Mouse (Mus musculus): ENCODE data around the gene Fry. TPM values are rescaled to one million over a fixed set of nuclear protein-coding genes. Genes with fewer than 3 reads are reported as not detected.

Fry gene
- polyA plus RNA-seq, 1 experiment from 2014 or later, result 22.4 TPM

- WGBS, result 89% methylated on average over 16 of the region's 16 CpGs
- DNase-seq (ENCODE audit: low spot score), result no peak
Measured at GRCm38 (mm10) chr5:150156063-150156786, 37.8 kb downstream of the Fry start.

DNA sequence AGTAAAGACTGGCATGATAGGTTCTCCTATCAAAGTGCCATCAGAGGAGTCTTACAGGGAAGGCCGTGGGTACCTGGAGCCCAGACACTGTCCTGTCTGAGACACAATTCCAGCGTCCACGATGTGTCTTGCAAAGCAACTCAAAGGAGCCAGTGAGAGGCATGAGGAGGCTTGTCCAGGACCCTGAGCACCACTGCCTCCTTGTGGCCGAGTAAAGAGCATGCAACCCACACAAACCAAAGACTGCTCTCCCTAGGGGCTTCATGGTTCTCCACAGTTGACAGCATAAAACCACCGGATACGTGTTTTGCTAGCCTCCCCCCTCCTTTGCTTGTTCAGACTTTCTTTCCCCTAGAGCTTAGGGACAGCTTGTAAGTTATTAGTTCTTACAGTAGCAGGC is 39.2 kb downstream of the Fry start:
- no peak overlapping the region for H3K4me2 ChIP-seq (replicated peaks; ENCODE audit: low read depth, low read length)
- ATAC-seq (ENCODE audit: low FRiP score) (no peak), DNase-seq (ENCODE audit: low spot score) (peak; percentile 55)
- no peaks in the 10 kb centered on the region for H3K27me3 ChIP-seq (ENCODE audit: control insufficient read depth, insufficient read depth, low read length)
- H3K36me3 ChIP-seq (ENCODE audit: control insufficient read depth, insufficient read depth, low read length), result no peaks in the 10 kb centered on the region
- no peak overlapping the region for H3K9ac ChIP-seq (ENCODE audit: low read depth, low read length)
- 40% methylated on average over 6 of the region's 6 CpGs for WGBS
- no peak overlapping the region for H3K4me3 ChIP-seq (ENCODE audit: low read depth, low read length)
- no peaks in the 10 kb centered on the region for H3K4me1 ChIP-seq (replicated peaks; ENCODE audit: control insufficient read depth, insufficient read depth, low read length)
- H3K9me3 ChIP-seq (ENCODE audit: control insufficient read depth, low read length), result no peaks in the 10 kb centered on the region
- H3K27ac ChIP-seq (ENCODE audit: low read depth, low read length), result no peak overlapping the region

More at GRCm38 (mm10) chr5:150156063-150156786, 37.8 kb downstream of the Fry start:
- ATAC-seq (ENCODE audit: low FRiP score), result no peak
- Histone ChIP-seq H3K9me3 (ENCODE audit: control insufficient read depth, low read length) (no peaks in the 10 kb centered on the region), H3K27me3 (ENCODE audit: control insufficient read depth, insufficient read depth, low read length) (no peaks in the 10 kb centered on the region), H3K9ac (ENCODE audit: low read depth, low read length) (no peak overlapping the region), H3K27ac (ENCODE audit: low read depth, low read length) (no peak overlapping the region), H3K4me2 (replicated peaks; ENCODE audit: low read depth, low read length) (no peak overlapping the region), H3K4me3 (ENCODE audit: low read depth, low read length) (no peak overlapping the region), H3K4me1 (replicated peaks; ENCODE audit: control insufficient read depth, insufficient read depth, low read length) (no peaks in the 10 kb centered on the region), H3K36me3 (ENCODE audit: control insufficient read depth, insufficient read depth, low read length) (no peaks in the 10 kb centered on the region)

DNA sequence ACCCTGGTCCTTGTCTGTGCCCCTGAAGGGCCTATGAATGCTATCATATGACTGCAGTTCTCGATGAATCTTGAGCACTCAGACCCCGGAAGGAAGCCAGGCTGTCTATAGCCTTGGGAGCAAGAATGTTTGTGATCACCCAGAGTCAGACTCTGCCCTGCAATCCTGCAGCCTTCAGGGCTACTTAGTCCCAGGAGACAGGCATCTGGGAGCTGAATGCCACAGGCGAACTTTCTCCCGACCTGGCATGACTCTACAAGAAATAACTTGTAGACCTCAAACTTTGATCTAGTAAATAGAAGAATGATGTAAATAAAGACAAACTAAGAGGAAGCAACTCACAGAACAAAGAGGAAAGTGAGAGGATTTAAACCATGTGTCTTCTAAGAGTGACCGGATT is 40.7 kb downstream of the Fry start:
- Histone ChIP-seq H3K36me3 (ENCODE audit: control insufficient read depth, insufficient read depth, low read length) (no peaks in the 10 kb centered on the region), H3K27me3 (ENCODE audit: control insufficient read depth, insufficient read depth, low read length) (no peaks in the 10 kb centered on the region), H3K4me2 (replicated peaks; ENCODE audit: low read depth, low read length) (no peak overlapping the region), H3K4me3 (ENCODE audit: low read depth, low read length) (no peak overlapping the region), H3K27ac (ENCODE audit: low read depth, low read length) (no peak overlapping the region), H3K9me3 (ENCODE audit: control insufficient read depth, low read length) (no peaks in the 10 kb centered on the region), H3K9ac (ENCODE audit: low read depth, low read length) (no peak overlapping the region), H3K4me1 (replicated peaks; ENCODE audit: control insufficient read depth, insufficient read depth, low read length) (no peaks in the 10 kb centered on the region)
- no peak for ATAC-seq (ENCODE audit: low FRiP score)
- no peak for DNase-seq (ENCODE audit: low spot score)
- WGBS, result 67% methylated on average over 5 of the region's 5 CpGs

DNA sequence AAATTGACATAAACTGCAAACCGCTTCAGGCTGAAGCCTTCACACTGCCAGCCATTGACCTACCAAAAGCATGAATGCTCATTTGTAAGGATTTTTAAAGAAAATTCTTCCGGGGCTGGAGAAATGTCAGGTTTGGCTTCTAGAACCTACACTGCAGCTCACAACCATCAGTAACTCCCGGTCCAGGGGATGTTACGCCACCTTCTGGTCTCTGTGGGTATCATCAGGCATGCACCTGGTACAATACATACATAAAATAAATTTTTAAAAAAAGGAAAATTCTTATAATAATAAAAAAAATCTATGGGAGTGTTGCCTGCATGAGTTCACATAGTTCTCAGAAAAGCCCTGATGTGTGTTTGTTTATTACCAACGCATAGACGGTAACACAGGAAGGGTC is 42.7 kb downstream of the Fry start:
- H3K4me3 ChIP-seq (ENCODE audit: low read depth, low read length), result no peak overlapping the region
- no peaks in the 10 kb centered on the region for H3K4me1 ChIP-seq (replicated peaks; ENCODE audit: control insufficient read depth, insufficient read depth, low read length)
- WGBS, result 89% methylated on average over 6 of the region's 6 CpGs
- no peak overlapping the region for H3K9ac ChIP-seq (ENCODE audit: low read depth, low read length)
- H3K9me3 ChIP-seq (ENCODE audit: control insufficient read depth, low read length), result no peaks in the 10 kb centered on the region
- H3K36me3 ChIP-seq (ENCODE audit: control insufficient read depth, insufficient read depth, low read length), result no peaks in the 10 kb centered on the region
- DNase-seq (ENCODE audit: low spot score) (no peak), ATAC-seq (ENCODE audit: low FRiP score) (no peak)
- H3K27ac ChIP-seq (ENCODE audit: low read depth, low read length), result no peak overlapping the region
- no peak overlapping the region for H3K4me2 ChIP-seq (replicated peaks; ENCODE audit: low read depth, low read length)
- H3K27me3 ChIP-seq (ENCODE audit: control insufficient read depth, insufficient read depth, low read length), result no peaks in the 10 kb centered on the region

GRCm38 (mm10) chr5:150161898-150162297 is 43.5 kb downstream of the Fry start:
- Histone ChIP-seq H3K4me3 (ENCODE audit: low read depth, low read length) (no peak overlapping the region), H3K27me3 (ENCODE audit: control insufficient read depth, insufficient read depth, low read length) (no peaks in the 10 kb centered on the region), H3K4me2 (replicated peaks; ENCODE audit: low read depth, low read length) (no peak overlapping the region), H3K9ac (ENCODE audit: low read depth, low read length) (no peak overlapping the region), H3K9me3 (ENCODE audit: control insufficient read depth, low read length) (no peaks in the 10 kb centered on the region), H3K36me3 (ENCODE audit: control insufficient read depth, insufficient read depth, low read length) (no peaks in the 10 kb centered on the region), H3K27ac (ENCODE audit: low read depth, low read length) (no peak overlapping the region), H3K4me1 (replicated peaks; ENCODE audit: control insufficient read depth, insufficient read depth, low read length) (no peaks in the 10 kb centered on the region)
- DNase-seq (ENCODE audit: low spot score) (no peak), ATAC-seq (ENCODE audit: low FRiP score) (no peak)
- whole genome bisulfite sequencing, result 87% methylated on average over 5 of the region's 5 CpGs

DNA sequence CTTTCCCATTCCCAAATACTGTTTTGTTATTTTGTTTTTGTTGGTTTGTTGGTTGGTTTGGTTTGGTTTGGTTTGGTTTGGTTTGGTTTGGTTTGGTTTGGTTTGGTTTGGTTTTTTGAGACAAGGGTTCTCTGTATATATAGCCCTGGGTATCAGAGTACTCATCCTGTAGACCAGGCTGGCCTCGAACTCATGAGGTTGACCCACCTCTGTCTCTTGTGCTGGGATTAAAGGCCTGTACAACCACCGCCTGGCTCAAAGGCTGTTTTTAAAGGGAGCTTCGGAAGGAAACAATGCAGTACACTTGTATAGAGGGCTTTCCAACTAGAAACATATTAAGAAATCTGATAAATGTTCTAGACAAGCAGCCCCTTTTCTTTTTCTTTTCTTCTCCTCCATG is 46.2 kb downstream of the Fry start:
- Histone ChIP-seq H3K4me2 (replicated peaks; ENCODE audit: low read depth, low read length) (no peak overlapping the region), H3K27ac (ENCODE audit: low read depth, low read length) (no peak overlapping the region), H3K9ac (ENCODE audit: low read depth, low read length) (no peak overlapping the region), H3K27me3 (ENCODE audit: control insufficient read depth, insufficient read depth, low read length) (no peaks in the 10 kb centered on the region), H3K4me3 (ENCODE audit: low read depth, low read length) (no peak overlapping the region), H3K9me3 (ENCODE audit: control insufficient read depth, low read length) (no peaks in the 10 kb centered on the region), H3K36me3 (ENCODE audit: control insufficient read depth, insufficient read depth, low read length) (no peaks in the 10 kb centered on the region), H3K4me1 (replicated peaks; ENCODE audit: control insufficient read depth, insufficient read depth, low read length) (no peaks in the 10 kb centered on the region)
- DNase-seq (ENCODE audit: low spot score), result no peak
- ATAC-seq (ENCODE audit: low FRiP score), result no peak
- 93% methylated on average over 3 of the region's 3 CpGs for WGBS

DNA sequence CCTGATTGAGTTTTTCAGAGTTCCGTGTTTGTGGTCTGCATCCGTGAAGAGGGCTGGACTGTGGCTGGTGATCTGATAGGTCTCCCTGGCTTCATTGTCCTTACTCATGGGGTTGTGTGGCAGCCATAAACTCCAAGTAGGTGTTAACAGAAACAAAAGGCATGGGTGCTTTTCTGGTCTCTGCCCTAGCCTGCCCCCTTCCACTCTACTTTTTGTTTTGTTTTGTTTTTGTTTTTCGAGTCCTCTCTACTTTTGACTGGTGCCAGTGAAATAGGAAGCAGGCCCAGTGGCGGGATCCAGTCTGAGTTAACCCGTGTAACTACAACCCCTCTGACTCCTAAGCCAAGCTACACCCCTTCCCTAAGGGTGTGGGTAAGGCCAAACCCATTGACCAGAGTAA is 48.4 kb downstream of the Fry start:
- H3K4me1 ChIP-seq (replicated peaks; ENCODE audit: control insufficient read depth, insufficient read depth, low read length), result no peaks in the 10 kb centered on the region
- no peaks in the 10 kb centered on the region for H3K36me3 ChIP-seq (ENCODE audit: control insufficient read depth, insufficient read depth, low read length)
- DNase-seq (ENCODE audit: low spot score), result no peak
- H3K9me3 ChIP-seq (ENCODE audit: control insufficient read depth, low read length), result no peaks in the 10 kb centered on the region
- no peak overlapping the region for H3K27ac ChIP-seq (ENCODE audit: low read depth, low read length)
- no peaks in the 10 kb centered on the region for H3K27me3 ChIP-seq (ENCODE audit: control insufficient read depth, insufficient read depth, low read length)
- H3K4me3 ChIP-seq (ENCODE audit: low read depth, low read length), result no peak overlapping the region
- no peak overlapping the region for H3K4me2 ChIP-seq (replicated peaks; ENCODE audit: low read depth, low read length)
- no peak overlapping the region for H3K9ac ChIP-seq (ENCODE audit: low read depth, low read length)
- ATAC-seq (ENCODE audit: low FRiP score), result no peak
- 83% methylated on average over 5 of the region's 5 CpGs for WGBS

DNA sequence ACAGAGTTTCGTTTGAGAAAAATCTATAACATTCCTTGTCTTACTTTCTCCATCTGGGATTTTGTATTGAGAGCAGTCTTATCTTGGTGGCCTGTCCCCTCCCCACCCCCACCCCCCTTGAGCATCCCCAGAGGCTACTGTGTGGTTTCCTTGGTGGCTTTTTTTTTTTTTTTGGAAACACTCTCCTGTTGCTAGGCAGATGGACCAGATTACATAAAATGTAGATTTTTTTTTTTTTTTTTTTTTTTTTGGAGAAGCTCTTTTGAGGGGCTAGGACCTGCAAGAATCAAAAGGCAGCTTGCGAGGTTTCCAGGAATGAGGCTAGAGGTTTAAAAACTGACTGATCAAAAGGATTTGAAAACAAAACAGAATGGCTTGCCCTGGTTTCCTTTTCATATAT is 48.8 kb downstream of the Fry start:
- ATAC-seq (ENCODE audit: low FRiP score) (no peak), DNase-seq (ENCODE audit: low spot score) (no peak)
- no peaks in the 10 kb centered on the region for H3K9me3 ChIP-seq (ENCODE audit: control insufficient read depth, low read length)
- no peak overlapping the region for H3K9ac ChIP-seq (ENCODE audit: low read depth, low read length)
- H3K27ac ChIP-seq (ENCODE audit: low read depth, low read length), result no peak overlapping the region
- H3K4me3 ChIP-seq (ENCODE audit: low read depth, low read length), result no peak overlapping the region
- no peaks in the 10 kb centered on the region for H3K27me3 ChIP-seq (ENCODE audit: control insufficient read depth, insufficient read depth, low read length)
- H3K36me3 ChIP-seq (ENCODE audit: control insufficient read depth, insufficient read depth, low read length), result no peaks in the 10 kb centered on the region
- H3K4me1 ChIP-seq (replicated peaks; ENCODE audit: control insufficient read depth, insufficient read depth, low read length), result no peaks in the 10 kb centered on the region
- 67% methylated on average over 2 of the region's 2 CpGs for WGBS
- no peak overlapping the region for H3K4me2 ChIP-seq (replicated peaks; ENCODE audit: low read depth, low read length)

GRCm38 (mm10) chr5:150168712-150169111 is 50.3 kb downstream of the Fry start:
- no peaks in the 10 kb centered on the region for H3K27me3 ChIP-seq (ENCODE audit: control insufficient read depth, insufficient read depth, low read length)
- DNase-seq (ENCODE audit: low spot score), result peak; percentile 83
- no peaks in the 10 kb centered on the region for H3K36me3 ChIP-seq (ENCODE audit: control insufficient read depth, insufficient read depth, low read length)
- no peak overlapping the region for H3K9ac ChIP-seq (ENCODE audit: low read depth, low read length)
- WGBS, result 6% methylated on average over 9 of the region's 9 CpGs
- H3K4me3 ChIP-seq (ENCODE audit: low read depth, low read length), result no peak overlapping the region
- peak; percentile 76 for ATAC-seq (ENCODE audit: low FRiP score)
- H3K27ac ChIP-seq (ENCODE audit: low read depth, low read length), result no peak overlapping the region
- no peak overlapping the region for H3K4me2 ChIP-seq (replicated peaks; ENCODE audit: low read depth, low read length)
- H3K9me3 ChIP-seq (ENCODE audit: control insufficient read depth, low read length), result no peaks in the 10 kb centered on the region
- no peaks in the 10 kb centered on the region for H3K4me1 ChIP-seq (replicated peaks; ENCODE audit: control insufficient read depth, insufficient read depth, low read length)
